Mouse (Mus musculus): ENCODE data around the gene Znrf1. TPM values are rescaled to one million over a fixed set of nuclear protein-coding genes. Genes with fewer than 3 reads are reported as not detected.

Znrf1 gene
- polyA plus RNA-seq, 1 experiment = 25.7 TPM

GRCm38 (mm10) chr8:111517466-111517865 is 18.4 kb upstream of the Znrf1 start:
- Histone ChIP-seq H3K36me3 (ENCODE audit: control insufficient read depth, insufficient read depth, low read length) (no peaks in the 10 kb centered on the region), H3K4me3 (ENCODE audit: low read depth, low read length) (no peak overlapping the region), H3K27me3 (ENCODE audit: control insufficient read depth, insufficient read depth, low read length) (no peaks in the 10 kb centered on the region), H3K27ac (ENCODE audit: insufficient read depth, low read depth, low read length) (no peak overlapping the region), H3K4me1 (ENCODE audit: control insufficient read depth, insufficient read depth, insufficient read length, low read length) (peaks cover 2% of the 10 kb centered on the region; the same call in 1 of the 2 replicates)
- WGBS = 85% methylated on average over 2 of the region's 2 CpGs
- TF ChIP-seq CTCF (IDR thresholded peaks at IDR 0.05; ENCODE audit: extremely low read depth, insufficient read length, insufficient replicate concordance, low read depth, low read length) = no peak
- no peak for TF ChIP-seq POLR2A (IDR thresholded peaks at IDR 0.05; ENCODE audit: low read depth, low read length)

GRCm38 (mm10) chr8:111521713-111522429 is 14.0 kb upstream of the Znrf1 start, which contains the start of gene Wdr59:
TSS of gene Wdr59 (minus strand) at chr8:111522092.
- peaks cover 2% of the 10 kb centered on the region; the same call in 1 of the 2 replicates for H3K4me1 ChIP-seq (ENCODE audit: control insufficient read depth, insufficient read depth, insufficient read length, low read length)
- under 1% methylated on average over 34 of the region's 34 CpGs for WGBS
- no peaks in the 10 kb centered on the region for H3K27me3 ChIP-seq (ENCODE audit: control insufficient read depth, insufficient read depth, low read length)
- peak within 1 kb of the TSS; percentile 84 for H3K4me3 ChIP-seq (ENCODE audit: low read depth, low read length)
- TF ChIP-seq CTCF (IDR thresholded peaks at IDR 0.05; ENCODE audit: extremely low read depth, insufficient read length, insufficient replicate concordance, low read depth, low read length) (no peak), POLR2A (IDR thresholded peaks at IDR 0.05; ENCODE audit: low read depth, low read length) (no peak)
- H3K27ac ChIP-seq (ENCODE audit: insufficient read depth, low read depth, low read length) = no peak within 1 kb of the TSS
- H3K36me3 ChIP-seq (ENCODE audit: control insufficient read depth, insufficient read depth, low read length) = no peaks in the 10 kb centered on the region

GRCm38 (mm10) chr8:111526403-111527024 is 9.4 kb upstream of the Znrf1 start:
- Histone ChIP-seq H3K4me3 (ENCODE audit: low read depth, low read length) (no peak overlapping the region), H3K4me1 (ENCODE audit: control insufficient read depth, insufficient read depth, insufficient read length, low read length) (peaks cover under 1% of the 10 kb centered on the region; the same call in 1 of the 2 replicates), H3K36me3 (ENCODE audit: control insufficient read depth, insufficient read depth, low read length) (no peaks in the 10 kb centered on the region), H3K27ac (ENCODE audit: insufficient read depth, low read depth, low read length) (no peak overlapping the region), H3K27me3 (ENCODE audit: control insufficient read depth, insufficient read depth, low read length) (no peaks in the 10 kb centered on the region)
- WGBS = 62% methylated on average over 6 of the region's 6 CpGs
- TF ChIP-seq CTCF (IDR thresholded peaks at IDR 0.05; ENCODE audit: extremely low read depth, insufficient read length, insufficient replicate concordance, low read depth, low read length) (no peak), POLR2A (IDR thresholded peaks at IDR 0.05; ENCODE audit: low read depth, low read length) (no peak)

- Histone ChIP-seq H3K27me3 (ENCODE audit: control insufficient read depth, insufficient read depth, low read length) (no peaks in the 10 kb centered on the region), H3K4me1 (ENCODE audit: control insufficient read depth, insufficient read depth, insufficient read length, low read length) (no peaks in the 10 kb centered on the region), H3K36me3 (ENCODE audit: control insufficient read depth, insufficient read depth, low read length) (no peaks in the 10 kb centered on the region), H3K4me3 (ENCODE audit: low read depth, low read length) (no peak overlapping the region), H3K27ac (ENCODE audit: insufficient read depth, low read depth, low read length) (no peak overlapping the region)
- no peak for TF ChIP-seq CTCF (IDR thresholded peaks at IDR 0.05; ENCODE audit: extremely low read depth, insufficient read length, insufficient replicate concordance, low read depth, low read length)
- TF ChIP-seq POLR2A (IDR thresholded peaks at IDR 0.05; ENCODE audit: low read depth, low read length) = no peak
- WGBS = 66% methylated on average over 8 of the region's 8 CpGs
These were observed 8.7 kb upstream of the Znrf1 start for GRCm38 (mm10) chr8:111527149-111527548.

GRCm38 (mm10) chr8:111528071-111528470 is 7.8 kb upstream of the Znrf1 start:
- no peak for TF ChIP-seq POLR2A (IDR thresholded peaks at IDR 0.05; ENCODE audit: low read depth, low read length)
- no peak for TF ChIP-seq CTCF (IDR thresholded peaks at IDR 0.05; ENCODE audit: extremely low read depth, insufficient read length, insufficient replicate concordance, low read depth, low read length)
- Histone ChIP-seq H3K27ac (ENCODE audit: insufficient read depth, low read depth, low read length) (no peak overlapping the region), H3K4me3 (ENCODE audit: low read depth, low read length) (no peak overlapping the region), H3K27me3 (ENCODE audit: control insufficient read depth, insufficient read depth, low read length) (no peaks in the 10 kb centered on the region), H3K4me1 (ENCODE audit: control insufficient read depth, insufficient read depth, insufficient read length, low read length) (no peaks in the 10 kb centered on the region), H3K36me3 (ENCODE audit: control insufficient read depth, insufficient read depth, low read length) (no peaks in the 10 kb centered on the region)
- WGBS = 78% methylated on average over 5 of the region's 5 CpGs

- Histone ChIP-seq H3K4me1 (ENCODE audit: control insufficient read depth, insufficient read depth, insufficient read length, low read length) (no peaks in the 10 kb centered on the region), H3K27ac (ENCODE audit: insufficient read depth, low read depth, low read length) (no peak overlapping the region), H3K4me3 (ENCODE audit: low read depth, low read length) (no peak overlapping the region), H3K36me3 (ENCODE audit: control insufficient read depth, insufficient read depth, low read length) (no peaks in the 10 kb centered on the region), H3K27me3 (ENCODE audit: control insufficient read depth, insufficient read depth, low read length) (no peaks in the 10 kb centered on the region)
- TF ChIP-seq CTCF (IDR thresholded peaks at IDR 0.05; ENCODE audit: extremely low read depth, insufficient read length, insufficient replicate concordance, low read depth, low read length) = no peak
- TF ChIP-seq POLR2A (IDR thresholded peaks at IDR 0.05; ENCODE audit: low read depth, low read length) = no peak
- WGBS = 68% methylated on average over 12 of the region's 12 CpGs
These were observed 4.7 kb upstream of the Znrf1 start for GRCm38 (mm10) chr8:111531191-111531590.

GRCm38 (mm10) chr8:111531621-111532020 is 4.3 kb upstream of the Znrf1 start:
- 81% methylated on average over 17 of the region's 17 CpGs for WGBS
- Histone ChIP-seq H3K4me1 (ENCODE audit: control insufficient read depth, insufficient read depth, insufficient read length, low read length) (no peaks in the 10 kb centered on the region), H3K36me3 (ENCODE audit: control insufficient read depth, insufficient read depth, low read length) (no peaks in the 10 kb centered on the region), H3K4me3 (ENCODE audit: low read depth, low read length) (no peak overlapping the region), H3K27me3 (ENCODE audit: control insufficient read depth, insufficient read depth, low read length) (no peaks in the 10 kb centered on the region), H3K27ac (ENCODE audit: insufficient read depth, low read depth, low read length) (no peak overlapping the region)
- no peak for TF ChIP-seq CTCF (IDR thresholded peaks at IDR 0.05; ENCODE audit: extremely low read depth, insufficient read length, insufficient replicate concordance, low read depth, low read length)

All from small intestine, adult 2 months (tissue).